Mouse (Mus musculus) v-Abl transformed pro-B cells (cell line): Measurements from ENCODE around the gene Pip4k2a.

Experiments used
- in situ Hi-C, 2 experiments: fragments of 400-800 bp; cut with MboI; formaldehyde crosslinking; loops; one replicate each; pipeline ENCODE4 v1.15.1; 2025; ENCODE audit not compliant: unreplicated experiment in 2 of 2

Pip4k2a gene

DNA sequence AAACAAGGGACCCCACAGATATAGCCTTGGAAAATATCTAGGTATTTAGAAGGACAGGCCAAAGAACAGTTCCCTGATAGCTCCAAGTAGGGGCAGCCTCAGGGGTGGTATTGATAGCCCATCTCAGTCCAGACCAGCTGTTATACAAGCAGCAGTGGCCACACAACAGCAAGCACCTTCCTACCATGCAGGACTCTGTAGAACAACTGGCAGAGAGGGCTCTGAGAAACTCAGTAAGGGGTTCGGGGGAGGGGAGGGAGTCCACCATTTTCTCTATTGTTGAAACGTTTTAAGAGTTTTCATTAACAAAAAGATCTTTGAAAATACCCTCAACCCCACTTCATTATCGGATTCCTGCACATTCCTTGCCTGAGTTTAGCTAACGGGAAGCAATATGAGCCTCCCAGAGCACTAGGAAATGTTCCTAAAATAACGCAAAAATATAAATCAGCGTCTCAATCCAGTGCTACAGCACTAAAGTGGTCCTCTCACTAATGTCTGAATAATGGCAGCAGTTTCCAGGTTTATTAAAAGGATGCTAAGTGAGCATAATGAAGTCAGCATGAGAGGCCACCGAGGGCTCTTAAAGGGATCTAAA lies 37.5 kb downstream of the Pip4k2a start:
- in situ Hi-C loops: loop anchor here (25.0 kb wide), 2 partner anchors 273 to 677 kb away; partner anchors contain the start of genes Bmi1 (in 1 of the 2) and Spag6 (in 1 of the 2)

DNA sequence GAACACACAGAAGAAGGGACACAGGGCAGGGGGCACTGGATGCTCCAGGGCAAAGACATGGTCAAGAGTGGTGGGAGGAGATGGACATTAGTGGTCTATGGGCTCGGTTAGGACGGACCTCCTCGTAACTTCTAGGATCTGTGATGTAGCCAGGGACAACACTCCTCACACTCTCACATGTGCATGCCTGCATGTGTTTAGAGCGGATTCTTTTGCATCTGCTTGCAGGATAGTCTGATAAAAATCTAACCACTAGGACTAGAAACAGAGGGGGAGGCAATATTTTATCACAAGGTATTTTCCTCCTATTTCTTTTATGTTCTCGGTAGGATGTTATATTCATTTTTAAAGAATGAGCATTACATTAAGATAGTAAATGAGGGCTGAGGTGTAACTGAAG lies 38.4 kb downstream of the Pip4k2a start:
- in situ Hi-C loops: loop anchor here (25.0 kb wide), 2 partner anchors 272 to 678 kb away; partner anchors contain the start of genes Bmi1 (in 1 of the 2) and Spag6 (in 1 of the 2)

GRCm38 (mm10) chr2:18959008-18959407 lies 38.9 kb downstream of the Pip4k2a start:
- in situ Hi-C loops: loop anchor here (25.0 kb wide), 2 partner anchors 272 to 678 kb away; partner anchors contain the start of genes Bmi1 (in 1 of the 2) and Spag6 (in 1 of the 2)

DNA sequence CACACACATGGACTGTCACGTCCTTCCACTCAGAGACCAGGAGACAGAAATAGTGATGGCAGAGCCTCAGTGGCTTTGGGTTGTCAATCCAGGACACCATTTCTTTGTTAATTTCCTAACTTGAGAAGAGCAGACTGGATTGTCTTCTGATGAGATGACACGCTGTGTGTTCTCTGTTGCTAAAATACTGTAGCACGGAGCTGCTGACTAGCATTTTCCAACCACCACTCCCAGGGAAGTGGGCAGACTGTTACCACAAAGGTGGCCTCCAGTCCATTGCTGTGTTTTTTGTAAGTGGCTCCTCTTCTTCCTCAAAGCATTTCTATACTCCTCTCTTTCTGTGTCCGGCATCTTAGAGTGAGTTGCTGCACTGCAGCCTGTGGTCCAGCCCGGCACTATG lies 39.4 kb downstream of the Pip4k2a start:
- in situ Hi-C loops: loop anchor here (25.0 kb wide), 2 partner anchors 271 to 679 kb away; partner anchors contain the start of genes Bmi1 (in 1 of the 2) and Spag6 (in 1 of the 2)

GRCm38 (mm10) chr2:18958044-18958443 lies 39.9 kb downstream of the Pip4k2a start:
- in situ Hi-C loops: loop anchor here (25.0 kb wide), 2 partner anchors 271 to 679 kb away; partner anchors contain the start of genes Bmi1 (in 1 of the 2) and Spag6 (in 1 of the 2)

DNA sequence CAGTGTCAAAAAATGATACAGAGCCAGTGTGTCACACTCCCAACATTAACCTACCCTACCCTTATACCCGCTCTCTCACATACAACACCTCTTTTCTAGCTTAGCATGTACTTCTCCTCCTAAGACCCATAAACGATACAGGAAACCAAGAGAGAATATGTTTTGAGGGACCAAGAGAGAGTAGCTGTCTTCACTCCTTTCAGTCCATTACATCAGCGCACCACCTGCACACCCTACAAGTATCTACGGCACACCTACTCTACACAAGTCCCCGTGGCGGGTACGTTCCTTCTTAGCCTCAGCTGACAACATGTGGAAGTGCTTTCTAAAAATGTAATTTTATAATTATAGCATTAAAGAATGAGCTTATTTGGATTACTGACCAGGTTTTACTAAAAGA lies 40.5 kb downstream of the Pip4k2a start:
- in situ Hi-C loops: loop anchor here (25.0 kb wide), 2 partner anchors 270 to 680 kb away; partner anchors contain the start of genes Bmi1 (in 1 of the 2) and Spag6 (in 1 of the 2)

DNA sequence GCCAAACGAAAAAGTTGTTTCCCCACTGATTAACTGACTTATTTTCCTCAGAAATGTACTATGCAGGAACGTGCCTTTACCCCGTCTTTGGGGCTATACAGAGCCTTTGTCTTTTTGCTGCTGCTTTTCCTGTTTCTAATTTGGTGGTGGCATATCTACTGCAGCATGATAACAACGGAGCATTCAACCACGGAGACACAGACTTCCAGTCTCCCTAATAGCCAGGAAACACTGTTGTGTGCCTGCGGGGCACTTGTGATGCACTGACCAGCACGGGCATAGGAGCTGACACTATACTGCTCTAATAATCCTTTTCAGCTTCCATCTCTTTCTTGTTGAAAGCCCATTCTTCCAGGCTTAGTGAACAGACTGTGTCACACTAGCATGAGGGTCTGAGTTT lies 41.0 kb downstream of the Pip4k2a start:
- in situ Hi-C loops: loop anchor here (25.0 kb wide), 2 partner anchors 270 to 680 kb away; partner anchors contain the start of genes Bmi1 (in 1 of the 2) and Spag6 (in 1 of the 2)

- in situ Hi-C loops: loop anchor here (25.0 kb wide), 2 partner anchors 269 to 681 kb away; partner anchors contain the start of genes Bmi1 (in 1 of the 2) and Spag6 (in 1 of the 2)
These were observed 41.5 kb downstream of the Pip4k2a start for GRCm38 (mm10) chr2:18956424-18956823.

DNA sequence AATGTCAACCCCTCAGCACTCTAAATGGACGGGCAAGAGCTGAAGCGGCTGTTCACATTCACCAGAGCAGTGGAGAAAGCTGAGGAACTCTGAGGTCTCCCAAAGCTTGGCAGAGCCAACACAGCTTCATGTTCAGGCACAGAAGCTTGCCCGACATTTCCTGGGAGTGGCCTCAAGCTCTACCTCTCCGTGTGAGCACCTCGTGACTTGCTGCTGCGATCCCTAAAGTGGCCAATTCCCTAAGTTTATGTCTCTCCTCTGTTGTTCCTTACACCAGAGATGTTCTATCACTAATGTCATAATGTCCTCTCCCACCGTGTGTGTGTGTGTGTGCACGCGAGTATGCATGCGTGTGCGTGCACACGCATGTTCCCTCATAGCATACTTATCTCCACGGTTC lies 42.3 kb downstream of the Pip4k2a start:
- in situ Hi-C loops: loop anchor here (25.0 kb wide), 2 partner anchors 268 to 682 kb away; partner anchors contain the start of genes Bmi1 (in 1 of the 2) and Spag6 (in 1 of the 2)

DNA sequence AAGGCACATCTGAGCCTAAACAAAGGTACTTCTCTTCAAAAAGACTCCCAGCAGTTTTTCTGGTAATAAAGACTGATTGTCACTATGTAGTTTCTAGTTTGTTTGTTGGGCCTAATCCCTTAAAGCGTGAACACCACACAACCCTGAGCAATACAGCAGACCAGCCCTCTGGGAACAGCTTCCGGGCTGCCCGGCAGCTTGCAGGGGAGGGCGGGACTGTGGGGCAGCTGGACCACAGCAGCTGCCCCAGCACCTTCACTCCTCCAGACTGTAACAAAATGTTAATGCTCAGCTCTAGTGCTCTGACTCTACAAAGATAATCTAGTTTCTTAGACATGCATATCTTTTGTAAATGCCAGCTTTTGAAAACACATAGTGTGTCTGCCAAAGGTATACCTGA lies 42.9 kb downstream of the Pip4k2a start:
- in situ Hi-C loops: loop anchor here (25.0 kb wide), 2 partner anchors 268 to 682 kb away; partner anchors contain the start of genes Bmi1 (in 1 of the 2) and Spag6 (in 1 of the 2)

DNA sequence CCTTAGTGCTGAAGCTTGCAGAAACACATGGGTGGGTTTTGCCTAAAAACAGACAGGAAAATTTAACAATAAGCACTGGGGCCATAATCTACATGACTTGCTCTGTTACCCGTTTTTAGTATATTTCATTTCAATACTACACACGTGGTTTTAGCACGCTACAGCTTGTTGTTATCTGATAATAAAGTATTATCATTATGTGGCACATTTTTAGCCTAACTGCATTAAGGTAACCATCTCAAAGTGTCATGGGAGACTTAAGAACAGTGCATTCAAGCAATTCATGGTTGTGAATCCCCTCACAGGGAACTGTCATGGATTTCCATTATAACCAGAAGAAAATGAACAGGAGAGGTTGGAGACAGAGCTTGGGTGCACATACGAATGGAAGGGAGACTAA lies 43.5 kb downstream of the Pip4k2a start:
- in situ Hi-C loops: loop anchor here (25.0 kb wide), 2 partner anchors 267 to 683 kb away; partner anchors contain the start of genes Bmi1 (in 1 of the 2) and Spag6 (in 1 of the 2)

DNA sequence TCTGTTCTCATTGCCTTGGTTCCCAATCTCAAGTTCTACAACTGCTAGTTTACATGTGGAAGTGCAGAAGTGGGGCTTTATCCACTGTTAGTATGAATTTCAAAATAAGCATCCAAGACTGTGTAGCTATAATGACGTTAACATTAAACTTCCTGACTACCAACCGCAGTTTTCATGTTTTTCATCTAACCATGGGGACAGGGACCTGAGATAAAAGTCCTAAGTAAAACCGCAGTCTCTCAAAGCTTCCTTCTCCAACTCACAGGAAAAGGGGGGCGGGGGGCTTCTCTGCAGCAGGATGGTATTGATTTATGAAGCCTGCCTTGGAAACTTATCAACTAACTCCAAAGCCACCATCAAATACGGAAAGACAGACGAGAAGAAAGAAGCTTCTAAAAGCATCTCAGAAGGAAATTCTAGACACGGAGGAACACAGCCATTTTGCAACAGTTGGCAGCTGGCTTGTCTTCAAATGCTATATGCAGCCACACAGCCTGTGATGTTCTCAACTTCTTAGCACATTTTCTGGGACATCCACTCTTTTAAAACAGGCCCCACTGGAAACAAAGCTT lies 45.7 kb downstream of the Pip4k2a start:
- in situ Hi-C loops: loop anchor here (25.0 kb wide), 2 partner anchors 265 to 685 kb away; partner anchors contain the start of genes Bmi1 (in 1 of the 2) and Spag6 (in 1 of the 2)

- in situ Hi-C loops: loop anchor here (25.0 kb wide), 2 partner anchors 263 to 687 kb away; partner anchors contain the start of genes Bmi1 (in 1 of the 2) and Spag6 (in 1 of the 2)
These were observed 47.2 kb downstream of the Pip4k2a start for GRCm38 (mm10) chr2:18950758-18951157.

GRCm38 (mm10) chr2:18948741-18949140 lies 49.2 kb downstream of the Pip4k2a start:
- in situ Hi-C loops: loop anchor here (5.0 to 10.0 kb wide), 2 partner anchors 44 to 46 kb away; partner anchors contain the start of genes 4930426L09Rik (in 1 of the 2) and Pip4k2a (in 1 of the 2)

GRCm38 (mm10) chr2:18947669-18948459 lies 50.1 kb downstream of the Pip4k2a start:
- in situ Hi-C loops: loop anchor here (5.0 to 10.0 kb wide), 2 partner anchors 44 to 47 kb away; partner anchors contain the start of genes 4930426L09Rik (in 1 of the 2) and Pip4k2a (in 1 of the 2)

DNA sequence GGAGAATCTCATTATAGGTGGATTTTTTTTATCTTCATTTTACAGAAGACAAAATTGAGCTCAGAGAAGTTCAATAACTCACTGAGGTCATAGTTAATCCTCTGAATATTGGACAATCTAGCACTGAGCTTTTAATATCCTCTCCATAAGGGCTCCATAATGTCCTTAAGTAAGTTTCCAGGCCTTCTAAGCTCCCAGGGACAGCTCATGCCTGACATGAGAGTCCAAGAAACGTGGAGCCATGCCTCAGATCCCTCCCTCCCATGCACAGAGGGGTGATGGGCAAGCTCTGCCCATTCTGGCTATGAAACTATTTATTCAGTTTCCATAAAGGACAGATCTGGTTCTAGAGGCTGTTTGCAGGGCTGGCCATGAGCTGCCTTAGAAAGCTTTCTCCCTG lies 52.5 kb downstream of the Pip4k2a start:
- in situ Hi-C loops: loop anchor here (5.0 to 10.0 kb wide), 2 partner anchors 47 to 49 kb away; partner anchors contain the start of genes 4930426L09Rik (in 1 of the 2) and Pip4k2a (in 1 of the 2)

DNA sequence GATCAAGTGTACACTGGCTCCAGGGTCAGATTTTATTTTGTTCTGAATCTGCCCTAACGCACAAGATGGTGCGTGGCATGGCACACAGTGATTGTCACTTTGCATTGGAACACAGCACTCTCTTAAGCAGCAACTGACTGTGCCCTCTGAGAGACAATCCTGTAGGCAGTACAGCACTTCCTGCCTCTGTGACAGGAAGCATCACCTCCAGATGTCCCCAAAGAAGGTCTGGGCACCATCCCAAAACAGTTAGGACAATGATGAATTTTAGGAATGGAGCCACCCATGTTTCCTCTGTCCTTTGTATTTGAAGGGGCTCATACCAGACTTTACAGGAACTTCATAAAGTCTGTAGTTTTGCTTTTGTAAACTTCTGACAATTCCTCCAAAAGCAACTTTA lies 54.0 kb downstream of the Pip4k2a start:
- in situ Hi-C loops: loop anchor here in 1 of 2 experiments (10.0 kb wide), 1 partner anchor 51 kb away; the partner anchor contains the start of genes 4930426L09Rik and Pip4k2a

- in situ Hi-C loops: loop anchor here in 1 of 2 experiments (10.0 kb wide), 1 partner anchor 51 kb away; the partner anchor contains the start of genes 4930426L09Rik and Pip4k2a
These were observed 54.6 kb downstream of the Pip4k2a start for GRCm38 (mm10) chr2:18943366-18943765.

- in situ Hi-C loops: loop anchor here in 1 of 2 experiments (10.0 kb wide), 1 partner anchor 54 kb away; the partner anchor contains the start of genes 4930426L09Rik and Pip4k2a
These were observed 57.1 kb downstream of the Pip4k2a start for GRCm38 (mm10) chr2:18940693-18941270.
